In the genomic region with DNA sequence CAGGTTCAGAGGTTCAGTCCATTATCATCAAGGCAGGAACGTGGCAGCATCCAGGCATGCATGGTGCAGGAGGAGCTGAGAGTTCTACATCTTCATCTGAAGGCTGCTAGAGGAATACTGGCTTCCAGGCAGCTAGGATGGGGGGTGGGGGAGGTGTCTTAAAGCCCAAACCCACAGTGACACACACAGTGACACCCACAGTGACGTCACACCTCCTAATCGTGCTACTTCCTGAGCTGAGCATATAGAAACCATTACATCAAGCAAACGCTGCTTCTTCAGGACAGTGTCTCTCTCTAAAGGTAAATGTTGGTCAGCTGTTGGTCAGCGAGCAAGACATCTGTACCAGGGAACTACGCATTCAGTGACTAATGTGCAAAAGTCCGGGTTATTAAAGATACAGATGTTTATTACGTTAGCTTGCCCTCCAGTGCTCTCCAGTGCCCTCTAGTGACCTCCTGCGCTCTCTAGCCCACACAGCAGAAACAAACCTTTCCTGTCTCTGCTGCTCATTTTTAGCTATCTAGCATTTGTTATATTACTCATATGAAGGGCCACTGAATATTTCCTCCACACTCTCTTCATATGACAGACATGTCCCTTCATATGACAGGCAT, we compare ENCODE assay signal across 9 mouse cellular contexts.
DNase-seq lines count a peak whose midpoint lies in the region; ATAC-seq lines count a peak whose summit lies in the region.
"Had no signal": no experiment of that assay in that cellular context is flagged by ENCODE, and none has a peak within 500 bp of the region (broad histone marks: within the 10 kb centered on the region; RNA-seq: fewer than 3 reads in every experiment).

No protein-coding gene starts in this region.

- H3K36me3 ChIP-seq in heart, embryonic 10.5 days = no peaks in the 10 kb centered on the region
- no peaks in the 10 kb centered on the region for H3K36me3 ChIP-seq in megakaryocyte, embryonic 14.5 days (replicated peaks; ENCODE audit: low read length)
- no peaks in the 10 kb centered on the region for H3K36me3 ChIP-seq in forebrain, embryonic 16.5 days (ENCODE audit: control insufficient read depth, insufficient read depth)
- H3K36me3 ChIP-seq: limb, embryonic 15.5 days had no signal

- no peak overlapping the region for H3K4me3 ChIP-seq in heart, embryonic 10.5 days
- peak overlapping the region; percentile 85 for H3K4me3 ChIP-seq in megakaryocyte, embryonic 14.5 days (replicated peaks)
- no peak overlapping the region for H3K4me3 ChIP-seq in forebrain, embryonic 16.5 days (replicated peaks; ENCODE audit: low read length)
- H3K4me3 ChIP-seq: limb, embryonic 15.5 days had no signal

- peaks cover 15% of the 10 kb centered on the region for H3K4me1 ChIP-seq in heart, embryonic 10.5 days
- peaks cover 6% of the 10 kb centered on the region; the same call in 1 of the 2 replicates for H3K4me1 ChIP-seq in megakaryocyte, embryonic 14.5 days
- peaks cover 9% of the 10 kb centered on the region for H3K4me1 ChIP-seq in forebrain, embryonic 16.5 days (replicated peaks; ENCODE audit: control insufficient read depth, insufficient read depth, low read length)

- WGBS in heart, embryonic 10.5 days = 57% methylated on average over 9 of the region's 9 CpGs
- 71% methylated on average over 9 of the region's 9 CpGs for WGBS in forebrain, embryonic 16.5 days

- H3K27me3 ChIP-seq in heart, embryonic 10.5 days (ENCODE audit: insufficient read depth, poor library complexity, severe bottlenecking) = no peaks in the 10 kb centered on the region
- H3K27me3 ChIP-seq in megakaryocyte, embryonic 14.5 days (replicated peaks) = no peaks in the 10 kb centered on the region
- H3K27me3 ChIP-seq in forebrain, embryonic 16.5 days (replicated peaks; ENCODE audit: control insufficient read depth, insufficient read depth, low read length) = no peaks in the 10 kb centered on the region
- H3K27me3 ChIP-seq: limb, embryonic 15.5 days had no signal

- no peak overlapping the region for H3K9ac ChIP-seq in forebrain, embryonic 16.5 days (replicated peaks; ENCODE audit: low read depth, low read length)
- H3K9ac ChIP-seq: limb, embryonic 15.5 days had no signal

- peak; percentile 57 to 64 for ATAC-seq in hematopoietic stem cell, adult 5-6 weeks (replicated peaks in 1 of 2; ENCODE audit: insufficient read depth in 1 of 2, low FRiP score in 2 of 2, low TSS enrichment in 1 of 2, low read depth in 1 of 2, poor library complexity in 2 of 2, severe bottlenecking in 2 of 2)
- no peak for ATAC-seq in forebrain, embryonic 16.5 days

- H3K27ac ChIP-seq in heart, embryonic 10.5 days = no peak overlapping the region
- no peak overlapping the region for H3K27ac ChIP-seq in forebrain, embryonic 16.5 days (ENCODE audit: low read length)
- H3K27ac ChIP-seq: limb, embryonic 15.5 days had no signal

- peak; percentile 3 to 27 for DNase-seq in heart, adult 18-20 months
- DNase-seq in heart, embryonic 10.5 days (ENCODE audit: low spot score) = no peak
- DNase-seq in 416B (ENCODE audit: low read depth) = peak; percentile 68
- DNase-seq in adrenal gland, postnatal 14 days = peak; percentile 60
- no peak for DNase-seq in spleen, postnatal 14 days (ENCODE audit: low spot score in 2 of 2)

- no peaks in the 10 kb centered on the region for H3K9me3 ChIP-seq in heart, embryonic 10.5 days
- H3K9me3 ChIP-seq in megakaryocyte, embryonic 14.5 days = peaks cover 23% of the 10 kb centered on the region
- no peaks in the 10 kb centered on the region for H3K9me3 ChIP-seq in forebrain, embryonic 16.5 days (ENCODE audit: control insufficient read depth, low read length)
- H3K9me3 ChIP-seq: limb, embryonic 15.5 days had no signal

- H3K4me2 ChIP-seq in forebrain, embryonic 16.5 days (ENCODE audit: low read length) = no peak overlapping the region
- H3K4me2 ChIP-seq: limb, embryonic 15.5 days had no signal

Comparison
In these comparisons a context has a peak if more than half of its experiments do, and no peak if none do; other contexts are left out.
1. DNase-seq: peak in heart, adult 18-20 months (2 of 2), 416B (single experiment) and adrenal gland, postnatal 14 days (single experiment); none in heart, embryonic 10.5 days (single experiment) and spleen, postnatal 14 days (0 of 2).